Mouse (Mus musculus) embryonic fibroblast, embryonic 13.5 days (primary cell): Measurements from ENCODE around the gene Rnf152. TPM values are rescaled to one million over a fixed set of nuclear protein-coding genes. Genes with fewer than 3 reads are reported as not detected.

ENCODE experiments used
- H3K27ac ChIP-seq: 2 replicates; pipeline ENCODE4 v1.5.1; 2012; ENCODE audit warnings: low read length, control low read depth, inconsistent platforms; ENCODE audit not compliant: insufficient read depth
- H3K4me1 ChIP-seq: 2 replicates; pipeline ENCODE4 v1.6.1; 2011; ENCODE audit warnings: low read length; ENCODE audit not compliant: control insufficient read depth, insufficient read depth
- H3K4me3 ChIP-seq: 2 replicates; pipeline ENCODE4 v1.5.1; 2011; ENCODE audit warnings: mild to moderate bottlenecking, control low read depth, low read length; ENCODE audit not compliant: insufficient read depth
- CTCF ChIP-seq: IDR thresholded peaks from 2 replicates; pipeline ENCODE4 v1.5.1; 2011; ENCODE audit warnings: mild to moderate bottlenecking, control low read depth, low read length, moderate library complexity, borderline replicate concordance; ENCODE audit not compliant: insufficient read depth
- POLR2A ChIP-seq: IDR thresholded peaks from 2 replicates; pipeline ENCODE4 v1.6.1; 2011; ENCODE audit warnings: low read depth, mild to moderate bottlenecking, control low read depth, low read length, moderate library complexity
- polyA plus RNA-seq: library from polyadenylated mRNA; stranded (reverse); fragments of >200 nt; gene quantifications from 2 replicates; pipeline ENCODE4 v1.2.4, GENCODE M21; 2011; ENCODE audit warnings: low read depth; ENCODE audit not compliant: missing spikeins, insufficient read length

The Rnf152 gene
- polyA plus RNA-seq, 1 experiment: 0.60 TPM

DNA sequence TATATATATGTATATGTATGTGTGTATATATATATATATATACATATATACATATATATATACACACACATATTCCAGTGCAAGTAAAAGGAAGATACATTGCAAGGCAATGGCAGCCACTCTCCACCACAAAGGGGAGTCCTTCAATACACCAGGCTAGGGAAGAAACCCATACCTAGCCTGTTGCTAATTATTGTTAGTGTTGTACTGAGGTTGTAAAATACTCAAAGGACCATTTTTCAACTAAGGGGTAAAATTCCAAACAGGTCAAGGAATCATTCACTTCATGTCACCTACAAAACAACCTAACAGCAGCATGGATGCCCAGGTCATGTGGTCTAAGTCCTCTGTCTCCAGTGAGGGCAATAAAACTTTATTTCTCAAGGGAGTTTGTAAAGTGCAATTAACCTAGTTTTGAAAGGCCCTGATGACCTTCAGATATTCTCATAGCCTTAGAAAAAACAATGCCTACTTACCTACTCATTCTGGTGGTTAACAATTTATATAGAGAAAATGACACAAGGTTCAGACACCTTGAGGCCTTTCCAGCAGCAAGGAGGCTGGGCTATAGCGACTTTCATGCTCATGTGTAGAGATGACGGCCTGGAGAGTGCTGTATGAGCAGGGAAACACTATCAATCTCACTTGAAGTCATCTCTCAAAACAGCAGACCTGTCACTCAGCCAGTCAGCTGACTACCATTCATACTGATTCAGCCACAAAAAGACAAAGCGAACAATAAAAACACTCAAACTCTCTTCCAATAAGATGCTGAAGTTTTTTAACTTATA lies 42.3 kb downstream of the Rnf152 start:
- Histone ChIP-seq H3K4me3 (no peak overlapping the region), H3K27ac (no peak overlapping the region), H3K4me1 (peaks cover 5% of the 10 kb centered on the region; the same call in 1 of the 2 replicates)
- TF ChIP-seq POLR2A: no peak
- TF ChIP-seq CTCF: no peak

DNA sequence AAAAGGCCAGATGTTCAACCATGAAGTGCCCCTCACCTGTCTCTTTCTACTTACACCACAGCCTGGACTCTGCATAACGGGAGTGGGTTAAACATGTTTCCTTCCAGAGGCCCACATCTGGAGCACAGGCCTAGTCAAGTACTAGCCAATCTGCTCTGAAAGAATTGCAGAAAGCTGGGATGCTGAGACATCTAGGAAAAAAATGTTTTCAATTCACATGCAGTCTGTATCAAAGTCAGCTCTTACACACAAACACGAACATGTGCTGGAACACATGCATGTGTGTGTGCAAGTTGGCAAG lies 44.0 kb downstream of the Rnf152 start:
- Histone ChIP-seq H3K27ac (peak overlapping the region; percentile 12; the same call in 1 of the 2 replicates), H3K4me3 (no peak overlapping the region), H3K4me1 (peaks cover 5% of the 10 kb centered on the region; the same call in 1 of the 2 replicates)
- TF ChIP-seq CTCF (no peak), POLR2A (no peak)

DNA sequence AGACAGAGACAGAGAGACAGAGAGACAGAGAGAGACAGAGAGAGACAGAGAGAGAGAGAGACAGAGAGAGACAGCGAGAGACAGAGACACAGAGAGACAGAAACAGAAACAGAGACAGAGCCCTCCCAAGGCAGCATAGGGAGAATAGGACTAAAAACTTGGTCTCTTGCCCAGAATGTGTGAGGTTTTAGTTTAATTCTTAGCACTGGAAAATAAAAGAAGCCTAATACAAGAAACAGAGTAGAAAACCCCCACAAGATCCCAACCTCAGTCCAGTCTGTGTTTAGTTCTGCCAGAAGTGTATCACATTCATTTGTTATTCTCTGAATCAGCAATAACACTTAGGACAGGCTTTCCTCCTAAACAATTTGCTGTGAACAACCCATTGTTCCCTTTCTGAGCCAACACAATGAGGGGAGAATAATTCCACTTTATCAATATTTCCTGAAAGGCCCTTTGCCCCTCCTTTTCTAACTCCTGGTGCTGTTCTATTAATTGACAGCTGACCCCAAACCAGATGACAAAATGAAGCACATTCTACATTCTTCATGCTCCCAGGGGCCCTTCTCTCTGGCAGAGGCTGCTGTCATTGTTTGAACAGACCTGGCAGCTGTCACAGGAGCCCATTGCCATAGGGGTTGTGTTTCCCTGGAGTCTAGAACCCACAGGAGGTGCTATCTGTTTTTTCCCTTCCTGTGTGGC lies 44.5 kb downstream of the Rnf152 start:
- no peak for TF ChIP-seq CTCF
- Histone ChIP-seq H3K4me1 (peaks cover 5% of the 10 kb centered on the region; the same call in 1 of the 2 replicates), H3K27ac (peak overlapping the region; percentile 12), H3K4me3 (no peak overlapping the region)

DNA sequence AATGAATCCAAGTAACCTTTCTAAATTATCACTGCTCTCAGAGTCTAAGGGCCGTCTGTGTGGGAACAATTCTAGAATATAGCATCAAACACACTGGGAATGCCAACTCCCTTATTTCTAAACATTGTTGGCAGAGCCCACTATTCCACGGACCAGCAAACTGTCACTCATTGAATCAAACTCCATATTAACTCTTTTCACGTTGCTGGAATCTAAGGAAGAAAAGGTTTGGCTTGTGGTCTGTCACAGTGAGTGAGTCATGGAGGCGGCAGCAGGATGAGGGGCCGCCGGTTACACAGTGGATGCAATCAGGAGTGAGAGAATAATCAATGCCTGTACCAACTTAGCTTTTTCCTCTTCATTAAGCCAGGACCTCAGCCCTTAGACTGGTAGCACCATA lies 54.3 kb downstream of the Rnf152 start:
- no peaks in the 10 kb centered on the region for H3K4me1 ChIP-seq
- H3K4me3 ChIP-seq: no peak overlapping the region
- TF ChIP-seq POLR2A: no peak
- TF ChIP-seq CTCF: no peak
- no peak overlapping the region for H3K27ac ChIP-seq

DNA sequence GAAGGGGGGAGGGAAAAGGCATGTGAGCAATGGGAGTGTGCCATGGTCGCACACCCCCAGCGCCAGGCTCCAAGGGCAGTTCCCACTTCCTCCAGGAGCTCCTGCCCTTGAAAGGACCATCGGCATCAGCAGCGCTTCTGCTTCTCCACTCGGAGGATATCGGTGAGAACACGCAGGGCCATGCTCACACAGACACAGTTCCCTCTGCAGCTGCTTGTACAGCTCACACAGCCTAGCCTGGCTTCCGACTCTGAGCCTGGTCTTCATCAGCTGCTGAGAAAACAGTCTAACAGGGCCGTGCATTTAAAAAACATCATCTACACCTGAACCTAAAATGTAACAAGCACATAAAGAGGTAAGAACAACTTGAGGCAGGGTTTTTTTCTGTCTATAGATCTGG lies 54.7 kb downstream of the Rnf152 start:
- H3K4me1 ChIP-seq: no peaks in the 10 kb centered on the region
- no peak overlapping the region for H3K4me3 ChIP-seq
- no peak overlapping the region for H3K27ac ChIP-seq
- no peak for TF ChIP-seq CTCF
- no peak for TF ChIP-seq POLR2A

DNA sequence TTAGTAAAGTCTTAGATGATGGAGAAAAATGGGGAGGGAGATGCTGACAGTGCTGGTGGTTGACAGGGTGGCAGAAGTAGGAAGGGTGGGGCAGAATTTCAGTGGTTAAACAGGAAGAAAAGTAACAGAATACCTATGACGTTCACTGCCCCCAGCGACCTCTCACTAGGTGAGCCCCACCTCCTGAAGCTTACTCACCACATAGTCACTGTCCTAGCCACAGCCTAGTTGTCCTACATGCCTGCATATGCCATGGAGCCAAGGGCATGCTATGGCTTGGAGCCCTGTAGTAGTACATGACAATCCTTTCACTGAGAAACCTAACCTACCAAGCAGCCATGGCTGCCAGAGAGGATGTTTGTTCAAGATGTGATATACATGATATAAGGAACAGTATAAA lies 64.7 kb downstream of the Rnf152 start:
- H3K27ac ChIP-seq: no peak overlapping the region
- H3K4me1 ChIP-seq: no peaks in the 10 kb centered on the region
- no peak overlapping the region for H3K4me3 ChIP-seq
- TF ChIP-seq CTCF (no peak), POLR2A (no peak)

DNA sequence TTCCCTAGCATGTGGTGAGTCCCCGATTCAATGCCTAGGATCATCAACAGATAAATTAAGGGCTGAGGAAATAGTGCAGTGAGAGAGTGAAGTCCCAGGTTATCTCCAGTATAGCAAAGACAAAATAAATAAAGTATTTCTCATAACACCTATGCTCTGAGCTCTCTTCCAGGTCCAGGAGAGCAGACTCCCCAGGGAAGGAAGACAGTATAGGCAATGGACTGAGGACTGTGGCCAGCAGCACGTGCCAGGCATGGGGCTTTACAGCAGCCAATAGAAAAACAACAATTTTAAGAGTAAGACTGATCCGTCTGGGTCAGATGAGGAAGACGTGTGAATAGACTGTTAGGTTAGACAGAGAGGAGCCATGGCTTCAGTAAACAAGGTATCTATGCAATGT lies 69.0 kb downstream of the Rnf152 start:
- TF ChIP-seq CTCF (no peak), POLR2A (no peak)
- H3K27ac ChIP-seq: no peak overlapping the region
- no peak overlapping the region for H3K4me3 ChIP-seq
- no peaks in the 10 kb centered on the region for H3K4me1 ChIP-seq

DNA sequence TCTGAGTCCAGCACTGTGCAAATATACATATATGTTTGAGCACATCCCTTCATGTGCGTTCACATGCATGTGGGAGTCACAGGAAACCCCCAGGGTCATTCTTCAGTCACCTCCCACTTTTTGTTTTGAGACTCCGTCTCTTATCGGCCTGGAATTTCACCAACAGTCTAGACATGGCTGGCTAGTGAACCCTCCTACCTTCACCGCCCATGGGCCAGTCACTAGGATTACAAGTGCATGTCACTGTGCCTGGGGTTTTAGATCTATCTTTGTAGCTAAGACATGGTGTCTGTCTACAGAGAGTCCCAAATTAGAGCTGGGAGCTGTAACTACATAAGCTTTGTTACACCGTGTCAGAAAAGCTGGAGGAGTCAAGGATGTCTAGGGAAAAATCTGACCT lies 69.6 kb downstream of the Rnf152 start:
- H3K4me1 ChIP-seq: no peaks in the 10 kb centered on the region
- H3K27ac ChIP-seq: no peak overlapping the region
- no peak for TF ChIP-seq POLR2A
- no peak for TF ChIP-seq CTCF
- H3K4me3 ChIP-seq: no peak overlapping the region

DNA sequence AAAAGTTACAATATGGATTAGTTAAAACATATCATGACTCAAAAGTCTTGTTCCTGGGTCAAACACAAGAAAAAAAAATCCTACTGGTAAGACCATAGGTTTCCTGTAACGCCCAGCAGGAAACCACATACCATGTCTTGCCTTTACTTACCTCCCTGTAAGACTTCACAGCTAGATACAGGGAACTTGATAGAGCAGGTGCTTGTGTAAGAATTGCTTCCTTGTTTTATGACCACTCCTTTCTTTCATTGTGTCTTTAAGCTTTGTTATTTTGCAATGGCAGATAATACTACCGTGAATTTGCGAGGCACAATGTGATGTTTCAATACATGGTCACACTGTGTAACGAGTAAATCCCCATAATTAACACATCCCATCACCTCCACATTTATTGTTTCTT lies 71.5 kb downstream of the Rnf152 start:
- no peak overlapping the region for H3K4me3 ChIP-seq

DNA sequence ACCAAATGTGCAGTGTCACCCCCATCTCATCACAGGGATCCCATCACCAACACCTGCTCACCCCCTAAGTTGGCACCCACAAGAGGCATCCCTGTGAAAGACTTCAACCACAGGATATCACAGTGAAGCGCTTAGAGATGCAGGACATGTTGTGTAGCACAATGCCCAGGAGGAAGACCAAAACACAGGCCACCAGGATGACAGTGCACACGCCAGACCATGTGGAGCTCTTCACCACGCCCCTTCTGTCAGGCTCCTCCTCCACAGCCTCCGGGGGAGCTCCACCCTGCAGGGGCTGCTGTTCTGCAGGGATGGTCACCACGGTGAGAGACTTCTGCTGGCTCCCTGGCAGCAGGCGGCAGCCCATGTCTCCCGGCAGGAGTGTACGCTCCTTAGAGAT lies 72.4 kb downstream of the Rnf152 start:
- Histone ChIP-seq H3K27ac (no peak overlapping the region), H3K4me1 (no peaks in the 10 kb centered on the region), H3K4me3 (no peak overlapping the region)
- TF ChIP-seq CTCF: no peak
- TF ChIP-seq POLR2A: no peak

More for the DNA sequence above, 71.5 kb downstream of the Rnf152 start:
- no peak for TF ChIP-seq POLR2A
- TF ChIP-seq CTCF: no peak
- Histone ChIP-seq H3K27ac (no peak overlapping the region), H3K4me1 (no peaks in the 10 kb centered on the region)

DNA sequence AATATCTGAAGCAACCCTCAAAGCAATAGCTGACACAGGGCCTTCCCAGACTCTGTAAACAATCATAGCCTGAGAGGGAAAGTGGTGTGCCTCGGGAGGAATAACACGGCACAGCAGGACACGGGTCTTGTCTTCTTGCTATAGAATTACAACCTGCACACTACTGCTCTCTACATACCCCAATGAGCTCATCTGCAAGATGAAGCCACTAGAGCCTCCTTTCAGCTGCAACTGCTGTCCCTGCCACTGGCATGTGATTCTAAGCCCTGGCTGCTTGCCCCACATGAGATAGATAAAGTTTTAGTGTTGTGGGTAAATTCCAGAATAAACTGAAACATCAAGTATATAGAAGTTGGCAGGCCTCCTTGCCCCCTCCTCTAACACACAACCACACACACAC lies 75.2 kb downstream of the Rnf152 start:
- TF ChIP-seq CTCF (no peak), POLR2A (no peak)
- no peaks in the 10 kb centered on the region for H3K4me1 ChIP-seq
- H3K27ac ChIP-seq: no peak overlapping the region
- no peak overlapping the region for H3K4me3 ChIP-seq
